Mouse (Mus musculus): ENCODE data around the gene Olfr1288. TPM values are rescaled to one million over a fixed set of nuclear protein-coding genes. Genes with fewer than 3 reads are reported as not detected.

Gene Olfr1288
- polyA plus RNA-seq (2017; shearing (Covaris generic)): not detected

DNA sequence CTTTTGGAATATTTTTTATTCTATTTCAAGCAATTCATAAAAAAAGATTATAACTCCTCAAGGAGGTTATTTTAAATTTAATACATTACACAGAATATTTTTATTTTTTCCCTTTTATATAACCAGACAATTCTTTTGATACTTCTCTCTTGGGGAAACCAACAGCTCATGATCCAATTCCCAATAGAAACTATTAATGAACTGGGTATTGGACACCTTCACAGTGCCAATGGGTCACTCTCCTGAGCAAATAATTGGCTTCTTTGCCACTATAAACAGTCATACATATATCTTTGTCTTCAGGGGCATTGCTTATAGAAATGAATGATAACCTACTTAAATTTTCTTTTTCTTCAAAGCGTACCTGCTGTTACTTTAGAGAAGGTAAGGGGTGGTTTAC, at the start of gene Olfr1288:
Gene Olfr1288 (plus strand): TSS at position 301 of the 400 bp plus-strand sequence.

DNA sequence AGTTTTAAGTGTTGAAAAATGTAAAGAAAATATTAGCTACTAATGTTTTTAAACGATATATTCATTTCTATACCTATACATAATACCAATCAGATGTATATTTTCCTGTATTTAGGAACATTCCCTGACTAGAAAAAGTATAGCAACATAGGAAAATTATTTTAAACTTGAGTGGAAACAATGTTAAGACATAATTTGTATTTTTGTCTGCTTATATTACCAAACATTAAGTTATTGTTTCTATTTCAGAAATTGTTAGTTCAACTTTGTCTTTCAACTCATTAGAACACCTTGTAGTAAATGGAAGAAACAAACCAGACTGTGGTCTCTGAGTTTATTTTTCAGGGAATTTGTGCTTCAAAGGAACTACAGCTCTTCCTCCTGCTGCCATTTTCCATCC, 25.1 kb upstream of the Olfr1288 start, which contains the start of gene Olfr1287:
Gene Olfr1287 (plus strand): TSS at position 301 of the 400 bp plus-strand sequence.

DNA sequence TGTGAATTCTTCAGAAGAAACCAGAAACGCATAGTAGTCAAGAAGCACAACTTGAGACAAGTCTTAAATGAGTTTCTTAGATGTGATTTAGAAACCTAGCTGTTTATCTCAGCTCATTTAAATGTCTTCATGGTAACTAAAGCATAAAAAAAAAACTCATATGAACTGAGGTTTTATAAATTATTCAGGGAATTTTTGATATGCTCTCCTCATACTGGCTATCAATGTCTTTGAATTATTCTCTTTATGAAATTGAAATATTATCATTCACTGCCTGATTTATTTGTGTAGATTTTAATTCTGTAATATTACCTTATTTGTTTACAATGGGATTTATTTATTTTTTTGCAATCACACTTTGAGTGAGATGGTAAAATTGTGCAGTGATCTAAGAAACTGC, 6.6 kb downstream of the Olfr1288 start, which contains the start of gene Olfr1289:
Gene Olfr1289 (plus strand): TSS at position 301 of the 400 bp plus-strand sequence.

GRCm38 (mm10) chr2:111493729-111494128, 19.8 kb downstream of the Olfr1288 start, which contains the start of gene Olfr1290:
Olfr1290 (minus strand) TSS chr2:111493829.

GRCm38 (mm10) chr2:111496880-111497279, 23.0 kb downstream of the Olfr1288 start, which contains the start of gene Olfr1291-ps1:
Olfr1291-ps1 (plus strand) TSS chr2:111497180.

DNA sequence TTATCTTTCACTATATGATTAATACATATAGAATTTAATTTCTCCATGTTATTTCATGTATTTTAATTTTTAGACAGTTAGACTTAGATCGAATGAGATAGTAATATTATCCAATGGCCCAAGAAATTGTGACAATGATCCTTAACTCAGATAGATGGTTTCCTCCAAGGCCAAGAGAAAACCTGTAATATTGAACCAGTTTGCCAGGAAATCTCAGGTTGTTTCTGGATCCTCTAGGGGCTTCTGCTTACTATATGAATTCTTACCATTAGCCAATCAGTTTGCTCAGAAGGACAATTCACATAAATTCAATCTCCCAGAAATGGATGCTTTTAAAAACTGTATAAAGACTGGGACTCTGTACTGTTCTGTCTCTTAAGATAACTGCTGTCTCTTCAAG, 51.0 kb downstream of the Olfr1288 start, which contains the start of gene Olfr1293-ps:
Gene Olfr1293-ps (plus strand): TSS at position 301 of the 400 bp plus-strand sequence.

Other genes starting within 250 kb of the Olfr1288 start
- not detected for gene 4930430A15Rik, start 244.5 kb upstream of the Olfr1288 start, polyA plus RNA-seq (2017; shearing (Covaris generic))
- not detected for gene Olfr1275, start 238.8 kb upstream of the Olfr1288 start, polyA plus RNA-seq (2017; shearing (Covaris generic))
- gene Olfr1276, start 219.6 kb upstream of the Olfr1288 start, polyA plus RNA-seq (2017; shearing (Covaris generic)): not detected
- gene Olfr1277, start 200.0 kb upstream of the Olfr1288 start, polyA plus RNA-seq (2017; shearing (Covaris generic)): under 1 TPM in 1 of 2 experiments, not detected in 1; 0.05 TPM
- not detected for gene Olfr1278, start 184.0 kb upstream of the Olfr1288 start, polyA plus RNA-seq (2017; shearing (Covaris generic))
- gene Olfr1279, start 173.5 kb upstream of the Olfr1288 start, polyA plus RNA-seq (2017; shearing (Covaris generic)): not detected
- gene Olfr1280, start 160.1 kb upstream of the Olfr1288 start, polyA plus RNA-seq (2017; shearing (Covaris generic)): under 1 TPM in 1 of 2 experiments, not detected in 1; 0.02 TPM
- not detected for gene Olfr1281, start 147.6 kb upstream of the Olfr1288 start, polyA plus RNA-seq (2017; shearing (Covaris generic))
- gene Olfr1282, start 138.0 kb upstream of the Olfr1288 start, polyA plus RNA-seq (2017; shearing (Covaris generic)): not detected
- gene Olfr1283, start 107.3 kb upstream of the Olfr1288 start, polyA plus RNA-seq (2017; shearing (Covaris generic)): not detected
- gene Olfr1284, start 98.6 kb upstream of the Olfr1288 start, polyA plus RNA-seq (2017; shearing (Covaris generic)): not detected
- gene Olfr1286, start 51.0 kb upstream of the Olfr1288 start, polyA plus RNA-seq (2017; shearing (Covaris generic)): not detected
- gene Olfr1287, start 25.0 kb upstream of the Olfr1288 start, polyA plus RNA-seq (2017; shearing (Covaris generic)): not detected
- gene Olfr1289, start 6.7 kb downstream of the Olfr1288 start, polyA plus RNA-seq (2017; shearing (Covaris generic)): not detected
- gene Olfr1290, start 19.7 kb downstream of the Olfr1288 start, polyA plus RNA-seq (2017; shearing (Covaris generic)): not detected
- gene Olfr1291-ps1, start 23.1 kb downstream of the Olfr1288 start, polyA plus RNA-seq (2017; shearing (Covaris generic)): under 1 TPM in 1 of 2 experiments, not detected in 1; 0.29 TPM
- gene Olfr1293-ps, start 51.1 kb downstream of the Olfr1288 start, polyA plus RNA-seq (2017; shearing (Covaris generic)): under 1 TPM in 1 of 2 experiments, not detected in 1; 0.29 TPM
- gene Olfr1294, start 66.2 kb downstream of the Olfr1288 start, polyA plus RNA-seq (2017; shearing (Covaris generic)): not detected
- gene Olfr1295, start 95.6 kb downstream of the Olfr1288 start, polyA plus RNA-seq (2017; shearing (Covaris generic)): not detected
- not detected for gene Olfr1297, start 152.4 kb downstream of the Olfr1288 start, polyA plus RNA-seq (2017; shearing (Covaris generic))
- not detected for gene Olfr1298, start 175.1 kb downstream of the Olfr1288 start, polyA plus RNA-seq (2017; shearing (Covaris generic))
- gene Olfr1299, start 187.3 kb downstream of the Olfr1288 start, polyA plus RNA-seq (2017; shearing (Covaris generic)): not detected

All from activated CD4-positive, CD25-positive, alpha-beta regulatory T cell (primary cell).